Comparison of ENCODE assay signal across 20 mouse cellular contexts in the genomic region with DNA sequence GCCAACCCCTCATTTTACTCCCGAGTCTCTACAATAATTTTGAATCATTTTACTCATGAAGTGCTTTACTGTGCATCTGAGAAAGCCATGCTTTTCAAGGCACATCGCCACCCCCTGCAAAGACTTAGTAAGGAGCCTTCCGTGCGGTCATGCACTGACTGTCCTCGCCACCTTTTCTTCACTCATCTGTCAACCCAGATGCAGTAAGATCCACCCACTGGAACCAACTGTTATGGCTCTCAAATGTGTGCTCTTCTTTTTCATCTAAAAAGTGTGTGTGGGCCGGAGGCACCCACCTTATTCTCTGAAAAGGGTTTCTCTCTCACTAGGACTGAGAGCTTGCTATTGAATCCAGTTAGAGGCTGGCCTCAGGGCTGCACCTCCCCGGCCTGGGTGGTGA.
"Had no signal": no experiment of that assay in that cellular context is flagged by ENCODE, and none has a peak within 500 bp of the region (broad histone marks: within the 10 kb centered on the region; RNA-seq: fewer than 3 reads in every experiment).

No protein-coding gene starts in this region.

- H3K9me3 ChIP-seq: limb, embryonic 13.5 days; liver, embryonic 13.5 days; midbrain, embryonic 12.5 days; neural tube, embryonic 13.5 days; stomach, embryonic 15.5 days had no signal

- H3K4me2 ChIP-seq: limb, embryonic 13.5 days; liver, embryonic 13.5 days; midbrain, embryonic 12.5 days; neural tube, embryonic 13.5 days; stomach, embryonic 15.5 days had no signal

- H3K27ac ChIP-seq: kidney, postnatal 0 days; layer of hippocampus, adult 2 months; limb, embryonic 13.5 days; liver, embryonic 13.5 days; midbrain, embryonic 12.5 days; neural tube, embryonic 13.5 days; stomach, embryonic 15.5 days had no signal

- DNase-seq: kidney, adult 2 months; kidney, postnatal 25 days; layer of hippocampus, adult 9-11 months; left cerebral cortex, postnatal 4 days; liver; liver, embryonic 13.5 days; lung, adult 2 months; lung, postnatal 14 days; lung, postnatal 4 days; thymus, adult 18-20 months; thymus, postnatal 36 days had no signal

- ATAC-seq: intestine, embryonic 16.5 days; midbrain, embryonic 16.5 days had no signal

- H3K4me3 ChIP-seq: layer of hippocampus, adult 2 months; limb, embryonic 13.5 days; liver, embryonic 13.5 days; midbrain, embryonic 12.5 days; myocyte; neural tube, embryonic 13.5 days; stomach, embryonic 15.5 days had no signal

- H3K4me1 ChIP-seq: limb, embryonic 13.5 days; midbrain, embryonic 12.5 days; neural tube, embryonic 13.5 days; stomach, embryonic 15.5 days had no signal

- H3K9ac ChIP-seq: limb, embryonic 13.5 days; liver, embryonic 13.5 days; midbrain, embryonic 12.5 days; neural tube, embryonic 13.5 days; stomach, embryonic 15.5 days had no signal

- H3K27me3 ChIP-seq: limb, embryonic 13.5 days; liver, embryonic 13.5 days; midbrain, embryonic 12.5 days; neural tube, embryonic 13.5 days; stomach, embryonic 15.5 days had no signal
